Mouse (Mus musculus) CH12.LX (cell line): ENCODE measurements around the gene Lrrc29. TPM values are rescaled to one million over a fixed set of nuclear protein-coding genes. Genes with fewer than 3 reads are reported as not detected.

Experiments
- DNase-seq: peaks from one replicate; pipeline ENCODE4 v3.0.0-alpha.2; 2013; ENCODE audit errors: extremely low read depth
- H3K27ac ChIP-seq: 2 replicates; pipeline ENCODE4 v1.5.1; 2012; ENCODE audit warnings: low read depth, mild to moderate bottlenecking, control low read depth, moderate library complexity; ENCODE audit not compliant: insufficient read depth
- H3K27me3 ChIP-seq: replicated peaks from 2 replicates; pipeline ENCODE3; 2012; ENCODE audit warnings: inconsistent platforms
- H3K36me3 ChIP-seq, 2 experiments: replicated peaks in 1 of 2; 2 replicates each; pipeline versions ENCODE3 to v1.6.1; 2012; ENCODE audit warnings: inconsistent platforms in 1 of 2, low read length in 1 of 2, mild to moderate bottlenecking in 1 of 2, mixed read lengths in 1 of 2, moderate library complexity in 1 of 2; ENCODE audit not compliant: control insufficient read depth in 1 of 2, insufficient read depth in 1 of 2
- H3K4me1 ChIP-seq, 2 experiments: 2 replicates each; pipeline ENCODE4 v1.6.1; 2012; ENCODE audit warnings: inconsistent platforms in 1 of 2, moderate library complexity in 1 of 2; ENCODE audit not compliant: insufficient read depth in 2 of 2, control insufficient read depth in 1 of 2
- H3K4me2 ChIP-seq: 2 replicates; pipeline ENCODE4 v1.6.1; 2012; ENCODE audit warnings: low read depth, mild to moderate bottlenecking, control low read depth; ENCODE audit not compliant: poor library complexity, insufficient read depth, severe bottlenecking
- H3K4me3 ChIP-seq, 3 experiments: fragments of 150-350 bp in 1 of 3; sonication (generic) in 1 of 3; replicated peaks in 1 of 3; 2 replicates each; pipeline versions ENCODE3 to v1.5.1; 2011 to 2012; ENCODE audit warnings: low read depth in 2 of 3, low read length in 2 of 3, mild to moderate bottlenecking in 2 of 3, moderate library complexity in 2 of 3, control low read depth in 1 of 3, improper control_type of control experiment in 1 of 3, inconsistent platforms in 1 of 3, mixed read lengths in 1 of 3; ENCODE audit not compliant: poor library complexity in 1 of 3
- H3K79me2 ChIP-seq: replicated peaks from 2 replicates; pipeline ENCODE4 v1.6.1; 2012; ENCODE audit warnings: mild to moderate bottlenecking, moderate library complexity; ENCODE audit not compliant: control insufficient read depth, poor library complexity, insufficient read depth, severe bottlenecking; ENCODE audit errors: extremely low read depth
- H3K9ac ChIP-seq: 2 replicates; pipeline ENCODE4 v1.6.1; 2012; ENCODE audit warnings: low read depth, mild to moderate bottlenecking, control low read depth, moderate library complexity; ENCODE audit not compliant: insufficient read depth
- H3K9me3 ChIP-seq: replicated peaks from 2 replicates; pipeline ENCODE3; 2012; ENCODE audit warnings: low read length, inconsistent platforms, mixed read lengths
- ELF1 ChIP-seq: IDR thresholded peaks from 2 replicates; pipeline ENCODE4 v1.6.1; 2014; ENCODE audit warnings: low read depth, mild to moderate bottlenecking, inconsistent platforms, low read length, improper control_type of control experiment
- ETS1 ChIP-seq: conservative IDR thresholded peaks from 2 replicates; pipeline ENCODE4 v1.6.1; 2012; ENCODE audit warnings: low read depth, mild to moderate bottlenecking, inconsistent platforms, low read length, improper control_type of control experiment, moderate library complexity
- IRF4 ChIP-seq: IDR thresholded peaks from 2 replicates; pipeline ENCODE4 v1.6.1; 2014; ENCODE audit warnings: low read depth, mild to moderate bottlenecking, inconsistent platforms, low read length, improper control_type of control experiment
- JUND ChIP-seq: conservative IDR thresholded peaks from 2 replicates; pipeline ENCODE4 v1.6.1; 2011; ENCODE audit warnings: low read depth, low read length, improper control_type of control experiment
- MYC ChIP-seq: IDR thresholded peaks from 2 replicates; pipeline ENCODE4 v1.6.1; 2011; ENCODE audit warnings: low read depth, mild to moderate bottlenecking, improper control_type of control experiment, low read length
- PAX5 ChIP-seq: IDR thresholded peaks from 2 replicates; pipeline ENCODE4 v1.6.1; 2012; ENCODE audit warnings: low read length, inconsistent platforms, mixed read lengths
- POLR2A ChIP-seq: IDR thresholded peaks from 2 replicates; pipeline ENCODE4 v1.6.1; 2011; ENCODE audit warnings: low read depth, mild to moderate bottlenecking, improper control_type of control experiment, low read length
- POLR2AphosphoS2 ChIP-seq: IDR thresholded peaks from 2 replicates; pipeline ENCODE4 v1.6.1; 2011; ENCODE audit warnings: low read depth, low read length, improper control_type of control experiment
- SMC3 ChIP-seq: IDR thresholded peaks from 2 replicates; pipeline ENCODE4 v1.6.1; 2011; ENCODE audit warnings: low read depth, low read length, improper control_type of control experiment
- dilution Hi-C: fragments of 300-500 bp; cut with MboI; formaldehyde crosslinking; loops from 2 replicates; pipeline ENCODE4 v1.14.3; 2020; ENCODE audit warnings: low sequenced_read_pairs; ENCODE audit not compliant: extremely low pct_unique_long_range_greater_than_20kb, extremely low pct_ligation_motif_present
- in situ Hi-C: fragments of 300-500 bp; cut with MboI; formaldehyde crosslinking; loops from 3 replicates; pipeline ENCODE4 v1.14.3; 2019; ENCODE audit warnings: low sequenced_read_pairs, low pct_ligation_motif_present, low pct_unique_long_range_greater_than_20kb, mixed read lengths
- polyA plus RNA-seq: library from polyadenylated mRNA; unstranded; fragments of >175 nt; gene quantifications from 2 replicates; pipeline ENCODE4 v1.2.1, GENCODE M21; 2012; ENCODE audit warnings: low read depth; ENCODE audit not compliant: insufficient read length
- total RNA-seq, 2 experiments: library from RNA; depleted of rRNA; stranded (reverse); fragments of 300-350 nt in 1 of 2; fragments of >200 nt in 1 of 2; gene quantifications; 2 replicates each; pipeline ENCODE4 v1.2.3; 2012 to 2014

Gene Lrrc29
- total and polyA plus RNA-seq, 3 experiments = 1.4 to 1.8 (median 1.7) TPM

GRCm38 (mm10) chr8:105308428-105308827 is 17.6 kb downstream of the Lrrc29 start:
- H3K79me2 ChIP-seq = no peaks in the 10 kb centered on the region
- TF ChIP-seq ELF1 (no peak), SMC3 (no peak), JUND (no peak), IRF4 (no peak), MYC (no peak), ETS1 (no peak), PAX5 (no peak)
- TF ChIP-seq, all 38 proteins: peak for 0
- Histone ChIP-seq H3K9me3 (peaks cover 2% of the 10 kb centered on the region), H3K27me3 (no peaks in the 10 kb centered on the region), H3K27ac (no peak overlapping the region), H3K9ac (no peak overlapping the region), H3K4me1 (peaks cover 3 to 33% of the 10 kb centered on the region in 2 experiments), H3K4me2 (no peak overlapping the region), H3K4me3 (no peak overlapping the region), H3K36me3 (peaks cover 89 to 98% of the 10 kb centered on the region in 2 experiments)
- dilution Hi-C loops (no loop called here), in situ Hi-C loops (no loop called here)
- DNase-seq = no peak

GRCm38 (mm10) chr8:105307670-105308069 is 18.4 kb downstream of the Lrrc29 start:
- no peaks in the 10 kb centered on the region for H3K79me2 ChIP-seq
- peaks cover 2% of the 10 kb centered on the region for H3K9me3 ChIP-seq
- peaks cover 3 to 38% of the 10 kb centered on the region in 2 experiments for H3K4me1 ChIP-seq
- no peak for TF ChIP-seq POLR2AphosphoS2
- TF ChIP-seq, all 38 proteins: peak for 0
- in situ Hi-C loops = no loop called here
- Histone ChIP-seq H3K9ac (no peak overlapping the region), H3K36me3 (peaks cover 88 to 97% of the 10 kb centered on the region in 2 experiments), H3K4me3 (no peak overlapping the region), H3K27ac (no peak overlapping the region), H3K27me3 (no peaks in the 10 kb centered on the region), H3K4me2 (no peak overlapping the region)
- dilution Hi-C loops = no loop called here
- no peak for DNase-seq

GRCm38 (mm10) chr8:105306146-105306691 is 19.9 kb downstream of the Lrrc29 start:
- Histone ChIP-seq H3K27ac (no peak overlapping the region), H3K36me3 (peaks cover 87 to 95% of the 10 kb centered on the region in 2 experiments)
- dilution Hi-C loops = no loop called here

More at GRCm38 (mm10) chr8:105306146-105306691, 19.9 kb downstream of the Lrrc29 start:
- peaks cover 3 to 48% of the 10 kb centered on the region in 2 experiments for H3K4me1 ChIP-seq
- no peaks in the 10 kb centered on the region for H3K79me2 ChIP-seq
- peaks cover 1% of the 10 kb centered on the region for H3K9me3 ChIP-seq
- no peak for DNase-seq
- no peak for TF ChIP-seq POLR2A
- no peak overlapping the region for H3K4me2 ChIP-seq
- H3K4me3 ChIP-seq = no peak overlapping the region
- no peak overlapping the region for H3K9ac ChIP-seq
- in situ Hi-C loops = no loop called here
- no peaks in the 10 kb centered on the region for H3K27me3 ChIP-seq
